Mouse (Mus musculus) myocyte (in vitro differentiated cells): Measurements from ENCODE around the gene Gm42421. TPM values are rescaled to one million over a fixed set of nuclear protein-coding genes. Genes with fewer than 3 reads are reported as not detected.

ENCODE experiments used
- H3K27me3 ChIP-seq: one replicate; pipeline ENCODE4 v1.6.1; 2011; ENCODE audit not compliant: control insufficient read depth, insufficient read depth, insufficient read length
- H3K36me3 ChIP-seq: one replicate; pipeline ENCODE4 v1.6.1; 2011; ENCODE audit not compliant: control insufficient read depth, insufficient read depth
- H3K4me2 ChIP-seq: one replicate; pipeline ENCODE4 v1.6.1; 2011; ENCODE audit warnings: low read depth, control low read depth
- H3K4me3 ChIP-seq: one replicate; pipeline ENCODE4 v1.5.1; 2011; ENCODE audit warnings: mild to moderate bottlenecking, control low read depth, moderate library complexity
- H3K79me2 ChIP-seq: one replicate; pipeline ENCODE4 v1.6.1; 2011; ENCODE audit not compliant: control insufficient read depth, insufficient read depth
- H3ac ChIP-seq: one replicate; pipeline ENCODE4 v1.6.1; 2011; ENCODE audit not compliant: control insufficient read depth, insufficient read length
- CEBPB ChIP-seq: IDR thresholded peaks from 2 replicates; pipeline ENCODE4 v1.6.1; 2011; ENCODE audit warnings: mild to moderate bottlenecking, moderate library complexity; ENCODE audit not compliant: poor library complexity, insufficient read depth, severe bottlenecking
- E2F4 ChIP-seq: IDR thresholded peaks from one replicate; pipeline ENCODE4 v1.6.1; 2011; ENCODE audit warnings: mild to moderate bottlenecking, control low read depth, moderate library complexity; ENCODE audit not compliant: insufficient read depth
- MAX ChIP-seq: IDR thresholded peaks from one replicate; pipeline ENCODE4 v1.6.1; 2011; ENCODE audit warnings: low read depth, mild to moderate bottlenecking, control low read depth
- MYOD1 ChIP-seq, 3 experiments: IDR thresholded peaks; one replicate each; pipeline ENCODE4 v1.6.1; 2011; ENCODE audit warnings: control low read depth in 2 of 3, low read depth in 2 of 3, mild to moderate bottlenecking in 2 of 3, moderate library complexity in 1 of 3; ENCODE audit not compliant: insufficient read length in 2 of 3, control insufficient read depth in 1 of 3
- MYOG ChIP-seq, 3 experiments: IDR thresholded peaks; one replicate each; pipeline ENCODE4 v1.6.1; 2011; ENCODE audit warnings: control low read depth in 2 of 3, low read depth in 2 of 3, mild to moderate bottlenecking in 2 of 3; ENCODE audit not compliant: insufficient read length in 2 of 3, control insufficient read depth in 1 of 3, insufficient read depth in 1 of 3
- POLR2A ChIP-seq: IDR thresholded peaks from one replicate; pipeline ENCODE4 v1.6.1; 2011; ENCODE audit warnings: low read depth, mild to moderate bottlenecking, control low read depth, moderate library complexity; ENCODE audit not compliant: insufficient read length
- POLR2AphosphoS2 ChIP-seq: IDR thresholded peaks from one replicate; pipeline ENCODE4 v1.6.1; 2011; ENCODE audit warnings: low read depth, control low read depth; ENCODE audit not compliant: insufficient read length
- REST ChIP-seq: IDR thresholded peaks from one replicate; pipeline ENCODE4 v1.6.1; 2011; ENCODE audit warnings: mild to moderate bottlenecking, control low read depth, moderate library complexity; ENCODE audit not compliant: insufficient read depth, insufficient read length
- SRF ChIP-seq: IDR thresholded peaks from one replicate; pipeline ENCODE4 v1.6.1; 2011; ENCODE audit warnings: low read depth; ENCODE audit not compliant: control insufficient read depth, insufficient read length
- TCF12 ChIP-seq: IDR thresholded peaks from one replicate; pipeline ENCODE4 v1.6.1; 2011; ENCODE audit warnings: mild to moderate bottlenecking, control low read depth; ENCODE audit not compliant: poor library complexity, insufficient read depth, severe bottlenecking
- TCF3 ChIP-seq: IDR thresholded peaks from one replicate; pipeline ENCODE4 v1.6.1; 2011; ENCODE audit warnings: low read depth, control low read depth; ENCODE audit not compliant: insufficient read length
- USF1 ChIP-seq: IDR thresholded peaks from one replicate; pipeline ENCODE4 v1.6.1; 2011; ENCODE audit warnings: low read depth, mild to moderate bottlenecking, control low read depth, moderate library complexity
- polyA plus RNA-seq: library from polyadenylated mRNA; unstranded; fragments of >200 nt; fragmentation: generic; extraction: Trizol; gene quantifications from one replicate; pipeline ENCODE4 v1.2.1, GENCODE M21; 2012; ENCODE audit warnings: missing spikeins

The Gm42421 gene
- polyA plus RNA-seq, 1 experiment, result 0.08 TPM

GRCm38 (mm10) chr5:143936156-143936555, 8.2 kb downstream of the Gm42421 start:
- Histone ChIP-seq H3K4me2 (no peak overlapping the region), H3K79me2 (no peaks in the 10 kb centered on the region), H3K36me3 (no peaks in the 10 kb centered on the region), H3ac (no peak overlapping the region), H3K4me3 (no peak overlapping the region), H3K27me3 (no peaks in the 10 kb centered on the region)
- TF ChIP-seq SRF, result no peak
- TF ChIP-seq MAX, result no peak
- no peak for TF ChIP-seq MYOG (IDR thresholded peaks at IDR 0.05; ENCODE audit: control insufficient read depth in 1 of 3, insufficient read depth in 1 of 3, insufficient read length in 2 of 3, low read depth in 2 of 3)
- TF ChIP-seq REST, result no peak
- TF ChIP-seq USF1, result no peak
- TF ChIP-seq E2F4, result no peak
- TF ChIP-seq TCF3, result no peak
- no peak for TF ChIP-seq POLR2AphosphoS2
- no peak for TF ChIP-seq MYOD1 (IDR thresholded peaks at IDR 0.05; ENCODE audit: control insufficient read depth in 1 of 3, insufficient read length in 2 of 3, low read depth in 2 of 3)
- TF ChIP-seq TCF12, result no peak
- no peak for TF ChIP-seq POLR2A
- TF ChIP-seq CEBPB, result no peak

DNA sequence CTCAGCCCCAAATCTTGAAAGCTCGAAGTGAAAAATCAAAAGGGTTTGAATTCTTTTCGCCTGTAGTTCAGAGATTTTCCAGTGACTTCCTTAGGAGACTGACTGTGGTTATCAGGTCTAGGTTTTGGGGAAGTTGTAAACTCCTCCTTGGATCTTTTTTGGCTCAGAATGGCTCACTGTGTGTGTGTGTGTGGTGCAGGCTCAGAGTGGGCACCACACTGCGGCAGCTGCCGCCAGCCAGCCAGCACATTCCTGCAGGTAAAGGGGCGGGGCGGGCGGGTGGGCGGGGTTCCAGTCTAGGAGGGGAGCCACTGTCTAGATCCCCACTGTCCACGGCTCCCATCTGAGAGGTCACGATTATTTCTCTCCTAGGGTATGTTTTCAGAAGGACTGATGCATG, 13.6 kb downstream of the Gm42421 start:
- H3ac ChIP-seq, result no peak overlapping the region
- TF ChIP-seq E2F4, result no peak
- no peak for TF ChIP-seq POLR2AphosphoS2
- TF ChIP-seq POLR2A, result no peak
- TF ChIP-seq TCF12, result no peak
- no peak for TF ChIP-seq USF1
- TF ChIP-seq TCF3, result no peak
- no peak for TF ChIP-seq MYOD1 (IDR thresholded peaks at IDR 0.05; ENCODE audit: control insufficient read depth in 1 of 3, insufficient read length in 2 of 3, low read depth in 2 of 3)
- TF ChIP-seq CEBPB, result no peak
- TF ChIP-seq MYOG (IDR thresholded peaks at IDR 0.05; ENCODE audit: control insufficient read depth in 1 of 3, insufficient read depth in 1 of 3, insufficient read length in 2 of 3, low read depth in 2 of 3), result no peak
- TF ChIP-seq REST, result no peak
- no peak for TF ChIP-seq SRF
- no peak for TF ChIP-seq MAX

GRCm38 (mm10) chr5:143943231-143944125, 15.5 kb downstream of the Gm42421 start:
- Histone ChIP-seq H3K27me3 (peaks cover 15% of the 10 kb centered on the region), H3K79me2 (no peaks in the 10 kb centered on the region), H3K36me3 (no peaks in the 10 kb centered on the region), H3K4me2 (no peak overlapping the region), H3K4me3 (no peak overlapping the region), H3ac (no peak overlapping the region)
- no peak for TF ChIP-seq MYOD1 (IDR thresholded peaks at IDR 0.05; ENCODE audit: control insufficient read depth in 1 of 3, insufficient read length in 2 of 3, low read depth in 2 of 3)
- no peak for TF ChIP-seq USF1
- TF ChIP-seq TCF12, result no peak
- TF ChIP-seq POLR2A, result no peak
- no peak for TF ChIP-seq REST
- no peak for TF ChIP-seq MYOG (IDR thresholded peaks at IDR 0.05; ENCODE audit: control insufficient read depth in 1 of 3, insufficient read depth in 1 of 3, insufficient read length in 2 of 3, low read depth in 2 of 3)
- no peak for TF ChIP-seq TCF3

More for the DNA sequence above, 13.6 kb downstream of the Gm42421 start:
- no peaks in the 10 kb centered on the region for H3K79me2 ChIP-seq
- no peaks in the 10 kb centered on the region for H3K36me3 ChIP-seq
- no peak overlapping the region for H3K4me2 ChIP-seq
- H3K27me3 ChIP-seq, result peaks cover 10% of the 10 kb centered on the region
- no peak overlapping the region for H3K4me3 ChIP-seq

DNA sequence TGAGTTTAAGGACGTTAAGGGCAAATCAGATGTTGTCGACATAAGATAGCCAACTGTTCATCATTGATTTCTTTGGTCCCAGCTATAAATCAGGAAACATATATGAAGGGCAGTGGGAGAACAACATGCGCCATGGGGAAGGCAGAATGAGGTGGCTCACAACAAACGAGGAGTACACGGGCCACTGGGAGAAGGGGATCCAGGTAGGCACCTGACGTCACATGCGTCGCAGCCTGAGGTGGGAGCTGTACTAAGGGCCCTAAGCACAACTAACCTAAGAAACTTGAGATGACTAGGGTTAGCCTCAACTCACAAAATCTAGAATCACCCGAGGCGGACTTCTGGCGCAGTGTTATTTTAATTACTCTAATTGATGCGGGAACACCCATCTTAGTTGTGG, 20.4 kb downstream of the Gm42421 start:
- H3K27me3 ChIP-seq, result peaks cover 22% of the 10 kb centered on the region
- H3K4me3 ChIP-seq, result no peak overlapping the region
- H3K79me2 ChIP-seq, result no peaks in the 10 kb centered on the region
- no peaks in the 10 kb centered on the region for H3K36me3 ChIP-seq
- H3K4me2 ChIP-seq, result no peak overlapping the region
- H3ac ChIP-seq, result no peak overlapping the region
- TF ChIP-seq TCF12 (no peak), MYOG (IDR thresholded peaks at IDR 0.05; ENCODE audit: control insufficient read depth in 1 of 3, insufficient read depth in 1 of 3, insufficient read length in 2 of 3, low read depth in 2 of 3) (no peak), USF1 (no peak), MYOD1 (IDR thresholded peaks at IDR 0.05; ENCODE audit: control insufficient read depth in 1 of 3, insufficient read length in 2 of 3, low read depth in 2 of 3) (no peak), POLR2A (no peak), E2F4 (no peak), TCF3 (no peak), SRF (no peak), POLR2AphosphoS2 (no peak), CEBPB (no peak), REST (no peak), MAX (no peak)
